ENCODE assay signal across 7 mouse cellular contexts in the genomic region with DNA sequence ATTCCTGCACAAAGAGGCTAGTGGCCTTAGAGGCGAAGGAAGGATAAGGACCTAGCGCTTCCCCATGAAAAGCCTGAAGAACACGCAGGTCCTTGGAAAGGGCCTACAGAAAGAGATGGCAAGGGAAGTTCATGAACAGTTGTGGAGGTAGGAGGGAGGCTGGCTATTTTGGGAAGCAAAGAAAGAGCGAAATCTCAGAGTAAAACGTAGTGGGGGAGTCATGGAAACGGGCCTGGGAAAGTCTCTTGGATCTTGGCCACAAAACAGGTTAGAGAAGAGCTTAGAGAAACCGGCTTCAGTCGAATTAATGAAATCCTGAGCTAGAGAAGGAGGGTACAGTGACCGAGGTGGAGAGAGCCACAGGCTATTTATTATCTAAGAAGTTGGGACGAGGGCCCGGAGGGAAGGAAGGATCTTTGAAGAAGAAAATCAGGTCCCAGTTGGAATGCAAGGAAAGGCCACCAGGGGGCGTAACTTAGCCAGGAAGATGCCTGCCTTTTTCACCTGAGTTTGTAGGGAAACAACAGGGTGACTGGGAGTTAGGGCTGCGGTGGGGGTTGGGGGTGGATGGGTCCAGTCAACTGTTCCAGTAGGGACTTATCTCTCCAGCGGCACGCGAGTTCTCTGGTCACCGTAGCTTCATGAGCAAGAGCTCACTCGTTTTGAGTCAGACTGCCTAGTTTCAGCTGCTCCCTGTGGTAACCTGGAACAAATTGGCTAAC. TPM values are rescaled to one million over a fixed set of nuclear protein-coding genes. Genes with fewer than 3 reads are reported as not detected.
DNase-seq lines count a peak whose midpoint lies in the region; ATAC-seq lines count a peak whose summit lies in the region.

No protein-coding gene starts in this region.

- peak overlapping the region; percentile 45 for H3K4me2 ChIP-seq in intestine, embryonic 14.5 days (ENCODE audit: low read length)
- H3K4me2 ChIP-seq in midbrain, embryonic 15.5 days: peak overlapping the region; percentile 53

- H3K9ac ChIP-seq in intestine, embryonic 14.5 days (ENCODE audit: low read length): no peak overlapping the region
- H3K9ac ChIP-seq in midbrain, embryonic 15.5 days: peak overlapping the region; percentile 32; the same call in 1 of the 2 replicates

- ATAC-seq in intestine, embryonic 14.5 days (replicated peaks; ENCODE audit: low FRiP score, low TSS enrichment, low read depth): no peak
- no peak for ATAC-seq in midbrain, embryonic 15.5 days (replicated peaks)

- H3K36me3 ChIP-seq in intestine, embryonic 14.5 days (ENCODE audit: control insufficient read depth, insufficient read depth, low read length): no peaks in the 10 kb centered on the region
- H3K36me3 ChIP-seq in midbrain, embryonic 15.5 days (replicated peaks): no peaks in the 10 kb centered on the region

- H3K4me3 ChIP-seq in intestine, embryonic 14.5 days (ENCODE audit: low read depth, low read length): 0 out of 2 replicates have a peak overlapping the region, but pooled peaks have one; percentile 16
- H3K4me3 ChIP-seq in midbrain, embryonic 15.5 days: peak overlapping the region; percentile 27

- H3K4me1 ChIP-seq in intestine, embryonic 14.5 days (replicated peaks; ENCODE audit: control insufficient read depth, insufficient read depth, low read length): peaks cover 26% of the 10 kb centered on the region
- peaks cover 17% of the 10 kb centered on the region for H3K4me1 ChIP-seq in midbrain, embryonic 15.5 days

- WGBS in intestine, embryonic 14.5 days: 27% methylated on average over 18 of the region's 18 CpGs
- 31% methylated on average over 18 of the region's 18 CpGs for WGBS in midbrain, embryonic 15.5 days

- H3K9me3 ChIP-seq in intestine, embryonic 14.5 days (ENCODE audit: control insufficient read depth, low read length): no peaks in the 10 kb centered on the region
- no peaks in the 10 kb centered on the region for H3K9me3 ChIP-seq in midbrain, embryonic 15.5 days

- peak overlapping the region; percentile 73 for H3K27ac ChIP-seq in intestine, embryonic 14.5 days (ENCODE audit: low read depth)
- H3K27ac ChIP-seq in midbrain, embryonic 15.5 days: peak overlapping the region; percentile 53

- DNase-seq in adrenal gland, adult 2 months: peak; percentile 84
- peak; percentile 90 for DNase-seq in embryo, embryonic 10 days (ENCODE audit: low spot score)
- peak; percentile 86 for DNase-seq in gastrocnemius, postnatal 10 days
- peak; percentile 94 for DNase-seq in intestine, embryonic 14.5 days (ENCODE audit: low spot score)
- DNase-seq in left cerebral cortex, postnatal 4 days: peak; percentile 81
- DNase-seq in spleen, postnatal 10 days (ENCODE audit: low spot score in 2 of 2): peak; percentile 81 to 86

- intact Hi-C loops in left cerebral cortex, postnatal 4 days (cut with DNase I): loop anchor here (5.0 kb wide), 2 partner anchors 176 to 241 kb away; partner anchors contain the start of gene Adsl

- H3K27me3 ChIP-seq in intestine, embryonic 14.5 days (replicated peaks; ENCODE audit: control insufficient read depth, insufficient read depth, low read length): no peaks in the 10 kb centered on the region
- 0 out of 2 replicates have a peak, but pooled peaks cover 2% of the 10 kb centered on the region for H3K27me3 ChIP-seq in midbrain, embryonic 15.5 days (replicated peaks)

RNA-seq across cellular contexts. Expression of gene Tnrc6b, which starts 5.1 kb away (rescaled TPM):
- total RNA-seq in adrenal gland, adult 2 months (2021): 10 to 100 TPM; 43.0 to 52.0 TPM
- polyA plus RNA-seq in adrenal gland, adult 2 months (2012; rRNA removed): 14.3 and 19.8 TPM in 2 replicates
- total RNA-seq in gastrocnemius, postnatal 10 days (2021): 10 to 100 TPM; 51.5 to 68.8 TPM
- polyA plus RNA-seq in intestine, embryonic 14.5 days (2014; fragmentation: Nextera tagmentation; extraction: Ambion mirVana): 16.3 and 19.2 TPM in 2 replicates
- 100 to 1,000 TPM; 145 to 146 TPM for total RNA-seq in left cerebral cortex, postnatal 4 days (2021)
- 39.3 and 47.2 TPM in 2 replicates for polyA plus RNA-seq in midbrain, embryonic 15.5 days (2015; fragmentation: Nextera tagmentation; extraction: Ambion mirVana)

RNA-seq across cellular contexts. Expression of gene Fam83f, which starts 34.3 kb away (rescaled TPM):
- under 1 TPM; 0.12 to 0.35 TPM for total RNA-seq in adrenal gland, adult 2 months (2021)
- 0.06 and 0.08 TPM in 2 replicates for polyA plus RNA-seq in adrenal gland, adult 2 months (2012; rRNA removed)
- under 1 TPM; 0.47 to 0.49 TPM for total RNA-seq in gastrocnemius, postnatal 10 days (2021)
- 6.3 and 6.6 TPM in 2 replicates for polyA plus RNA-seq in intestine, embryonic 14.5 days (2014; fragmentation: Nextera tagmentation; extraction: Ambion mirVana)
- total RNA-seq in left cerebral cortex, postnatal 4 days (2021): under 1 TPM; 0.44 to 0.52 TPM
- 0.36 and 0.52 TPM in 2 replicates for polyA plus RNA-seq in midbrain, embryonic 15.5 days (2015; fragmentation: Nextera tagmentation; extraction: Ambion mirVana)
